Mouse (Mus musculus): Measurements from ENCODE around the gene Slc26a5. TPM values are rescaled to one million over a fixed set of nuclear protein-coding genes. Genes with fewer than 3 reads are reported as not detected.

Slc26a5 gene
- total and polyA plus RNA-seq, 3 experiments: not detected

DNA sequence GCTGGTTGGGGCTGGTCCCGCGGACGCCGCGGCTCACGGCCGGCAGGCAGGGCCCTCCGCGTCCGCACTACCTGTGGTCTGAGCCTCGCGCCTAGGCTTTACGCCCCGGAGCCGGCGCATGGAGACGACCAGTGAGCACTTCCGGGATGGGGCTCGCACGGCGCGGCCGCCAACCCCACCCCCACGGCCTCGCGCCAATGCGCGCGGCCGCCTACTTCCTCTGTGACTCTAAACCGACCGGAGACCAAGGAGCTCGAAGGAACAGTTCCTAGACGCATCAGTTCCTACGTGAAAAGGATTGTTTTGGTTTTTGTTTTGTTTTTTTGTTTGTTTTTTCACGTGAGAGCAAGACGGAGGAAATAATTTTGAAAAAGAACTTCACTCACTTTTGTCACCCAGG is 80.4 kb downstream of the Slc26a5 start, which contains the start of the genes Dnajc2 and Psmc2:
Gene Dnajc2 (minus strand): TSS at position 199 of the 400 bp plus-strand sequence.
Gene Psmc2 (plus strand): TSS at position 231 of the 400 bp plus-strand sequence.
- peak; percentile 98 for DNase-seq (ENCODE audit: low read depth, low spot score)
- Histone ChIP-seq H3K4me3 (ENCODE audit: control insufficient read depth in 1 of 2, insufficient read depth in 1 of 2, low read depth in 2 of 2, low read length in 2 of 2) (peak within 1 kb of the TSS; percentile 83 to 95), H3K79me2 (ENCODE audit: control insufficient read depth, insufficient read depth, low read length, poor library complexity) (peaks cover 62% of the 10 kb centered on the region), H3K36me3 (ENCODE audit: control insufficient read depth in 1 of 2, insufficient read depth in 2 of 2, low read length in 2 of 2) (peaks cover 5 to 35% of the 10 kb centered on the region in 2 experiments), H3K27ac (ENCODE audit: control insufficient read depth, low read depth, low read length) (peak within 1 kb of the TSS; percentile 94), H3K9me3 (replicated peaks; ENCODE audit: insufficient read depth, low read length) (no peaks in the 10 kb centered on the region), H3K9ac (ENCODE audit: control insufficient read depth, low read depth, low read length, poor library complexity, severe bottlenecking) (peak within 1 kb of the TSS; percentile 91), H3K4me1 (ENCODE audit: control insufficient read depth in 1 of 2, insufficient read depth in 2 of 2, low read length in 2 of 2) (peaks cover 7 to 21% of the 10 kb centered on the region in 2 experiments), H3K27me3 (ENCODE audit: control insufficient read depth in 1 of 2, insufficient read depth in 2 of 2, low read length in 2 of 2) (no peaks in the 10 kb centered on the region)
- peak; percentile 69 for TF ChIP-seq NRF1 (IDR thresholded peaks at IDR 0.05; ENCODE audit: insufficient read depth, low read depth, low read length, poor library complexity, severe bottlenecking)
- TF ChIP-seq USF1 (IDR thresholded peaks at IDR 0.05; ENCODE audit: low read depth, low read length): no peak
- peak; percentile 71; the same call in 1 of the 2 replicates for TF ChIP-seq POLR2AphosphoS2 (IDR thresholded peaks at IDR 0.05; ENCODE audit: low read length)
- TF ChIP-seq ZKSCAN1 (IDR thresholded peaks at IDR 0.05; ENCODE audit: low read depth, low read length): no peak
- peak; percentile 52; the same call in 1 of the 2 replicates for TF ChIP-seq BHLHE40 (IDR thresholded peaks at IDR 0.05; ENCODE audit: borderline replicate concordance, low read depth, low read length)
- peak; percentile 88 to 89; a peak in 3 of 4 replicates for TF ChIP-seq POLR2A (IDR thresholded peaks at IDR 0.05; ENCODE audit: control insufficient read depth in 1 of 2, insufficient read depth in 1 of 2, low read depth in 1 of 2, low read length in 2 of 2, poor library complexity in 1 of 2)
- peak; percentile 99 for TF ChIP-seq ELF1 (IDR thresholded peaks at IDR 0.05; ENCODE audit: low read depth, low read length)
- TF ChIP-seq SIN3A (IDR thresholded peaks at IDR 0.05; ENCODE audit: low read length): peak; percentile 96
- TF ChIP-seq UBTF (IDR thresholded peaks at IDR 0.05; ENCODE audit: borderline replicate concordance, insufficient read depth, low read depth, low read length): peak; percentile 45; the same call in 1 of the 2 replicates
- peak; percentile 96 for TF ChIP-seq MXI1 (IDR thresholded peaks at IDR 0.05; ENCODE audit: low read depth, low read length)
- peak; percentile 97 for TF ChIP-seq E2F4 (IDR thresholded peaks at IDR 0.05; ENCODE audit: borderline replicate concordance, low read depth, low read length)
- TF ChIP-seq TCF12 (IDR thresholded peaks at IDR 0.05; ENCODE audit: low read depth, low read length): peak; percentile 81
- peak; percentile 90 for TF ChIP-seq NELFE (IDR thresholded peaks at IDR 0.05; ENCODE audit: low read depth, low read length)
- TF ChIP-seq CHD1 (IDR thresholded peaks at IDR 0.05; ENCODE audit: low read depth, low read length): no peak
- TF ChIP-seq MYC (IDR thresholded peaks at IDR 0.05; ENCODE audit: low read depth, low read length): peak; percentile 97
- peak; percentile 95 for TF ChIP-seq HCFC1 (IDR thresholded peaks at IDR 0.05; ENCODE audit: low read depth, low read length)
- no peak for TF ChIP-seq USF2 (IDR thresholded peaks at IDR 0.05; ENCODE audit: borderline replicate concordance in 1 of 2, insufficient read depth in 1 of 2, low read depth in 1 of 2, low read length in 2 of 2)
- TF ChIP-seq RCOR1 (IDR thresholded peaks at IDR 0.05; ENCODE audit: low read depth, low read length): no peak
- 0 out of 2 replicates have a peak, but pooled peaks have one; percentile 37 for TF ChIP-seq POLR2AphosphoS5 (IDR thresholded peaks at IDR 0.05; ENCODE audit: borderline replicate concordance, low read depth, low read length)
- peak; percentile 92 for TF ChIP-seq MAX (IDR thresholded peaks at IDR 0.05; ENCODE audit: low read length)
- peak; percentile 42; the same call in 1 of the 2 replicates for TF ChIP-seq GATA1 (IDR thresholded peaks at IDR 0.05; ENCODE audit: low read depth, low read length)
- peak; percentile 96 for TF ChIP-seq TBP (IDR thresholded peaks at IDR 0.05; ENCODE audit: low read depth, low read length)

Data from MEL (cell line).